Mouse (Mus musculus) mammary gland, adult 2 months (tissue): ENCODE measurements around the gene Pkd1. TPM values are rescaled to one million over a fixed set of nuclear protein-coding genes. Genes with fewer than 3 reads are reported as not detected.

Experiments used
- polyA plus RNA-seq: library from polyadenylated mRNA; depleted of rRNA; stranded (reverse); fragments of >200 nt; gene quantifications from 2 replicates; pipeline ENCODE4 v1.2.3, GENCODE M21; 2012; ENCODE audit warnings: low replicate concordance; rRNA removed

Pkd1 gene
- 78.7 and 102 TPM in 2 replicates for polyA plus RNA-seq

GRCm38 (mm10) chr17:24549618-24550415 lies at the start of gene Pkd1:
Pkd1 (plus strand) TSS chr17:24549834.

GRCm38 (mm10) chr17:24527723-24528559 lies 21.7 kb upstream of the Pkd1 start, which contains the start of gene Traf7:
Traf7 (minus strand) TSS chr17:24527938.

DNA sequence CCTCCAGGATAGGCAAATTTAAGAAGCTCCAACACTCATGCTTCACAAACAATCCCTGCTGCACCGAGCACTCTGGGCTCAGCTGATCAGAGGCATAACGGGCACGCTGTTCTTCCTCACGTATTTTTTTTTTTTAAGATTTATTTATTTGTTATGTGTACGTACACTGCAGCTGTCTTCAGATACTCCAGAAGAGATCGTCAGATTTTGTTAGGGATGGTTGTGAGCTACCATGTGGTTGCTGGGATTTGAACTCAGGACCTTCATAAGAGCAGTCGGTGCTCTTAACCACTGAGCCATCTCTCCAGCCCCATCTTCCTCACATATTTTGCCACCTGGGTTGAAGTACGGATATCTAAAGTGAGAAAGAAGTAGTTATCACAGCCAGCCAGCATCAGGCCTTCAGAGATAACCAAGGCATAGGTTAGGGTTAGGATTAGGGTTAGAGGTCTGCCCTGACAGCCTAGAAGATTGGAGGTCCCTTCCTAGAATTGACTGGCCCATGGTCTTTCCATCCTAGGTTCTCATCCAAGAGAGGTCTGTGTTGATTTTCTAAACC lies 15.4 kb upstream of the Pkd1 start, which contains the start of gene Rab26:
Rab26 (minus strand) TSS at position 51 of the 559 bp plus-strand sequence.

DNA sequence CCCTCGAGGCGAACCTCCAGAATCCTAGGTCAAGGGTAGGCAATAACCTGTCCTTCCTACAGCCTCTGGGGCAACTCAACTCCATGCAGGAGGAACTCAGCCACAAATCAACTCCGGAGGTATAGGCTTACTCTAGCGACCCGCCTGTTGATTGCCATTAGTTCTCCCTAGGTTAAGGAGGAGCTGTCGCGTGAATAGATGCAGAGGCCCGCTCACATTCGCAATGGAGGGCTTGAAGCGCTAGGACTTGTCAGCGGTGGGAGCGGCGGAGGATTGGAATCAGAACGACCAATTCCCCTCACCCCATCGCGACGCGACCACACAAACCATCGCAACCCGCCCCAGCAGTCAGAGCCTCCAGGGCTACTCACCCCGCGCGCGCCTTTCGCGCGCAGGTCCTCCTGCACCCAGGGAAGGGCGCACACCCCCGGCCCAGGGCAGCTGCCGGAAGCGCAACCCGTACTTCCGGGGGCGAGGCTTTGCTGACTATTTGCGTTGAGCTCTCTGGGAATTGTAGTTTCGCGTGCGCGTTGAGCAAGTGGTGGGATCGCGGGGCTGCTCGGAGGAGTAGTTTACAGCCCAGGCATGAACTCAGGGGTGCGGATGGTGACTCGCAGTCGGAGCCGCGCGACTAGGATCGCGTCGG lies 82.7 kb downstream of the Pkd1 start, which contains the start of the genes Tsc2 and Nthl1:
Tsc2 (minus strand) TSS at position 464 of the 646 bp plus-strand sequence.
Nthl1 (plus strand) TSS at position 514 of the 646 bp plus-strand sequence.

Other genes with a start within 250 kb of the Pkd1 start
- not detected in 2 replicates for gene Abca17, start 198.8 kb upstream of the Pkd1 start, polyA plus RNA-seq
- 36.4 and 48.3 TPM in 2 replicates for gene Abca3, start 197.9 kb upstream of the Pkd1 start, polyA plus RNA-seq
- gene Rnps1, start 135.3 kb upstream of the Pkd1 start, polyA plus RNA-seq = 121 and 125 TPM in 2 replicates
- 170 and 281 TPM in 2 replicates for gene Eci1, start 123.2 kb upstream of the Pkd1 start, polyA plus RNA-seq
- gene Dnase1l2, start 106.7 kb upstream of the Pkd1 start, polyA plus RNA-seq = 6.9 and 11.5 TPM in 2 replicates
- 84.4 and 102 TPM in 2 replicates for gene E4f1, start 79.5 kb upstream of the Pkd1 start, polyA plus RNA-seq
- 58.4 and 88.6 TPM in 2 replicates for gene Pgp, start 79.4 kb upstream of the Pkd1 start, polyA plus RNA-seq
- gene Bricd5, start 76.0 kb upstream of the Pkd1 start, polyA plus RNA-seq = 2.1 and 3.1 TPM in 2 replicates
- 36.1 and 68.2 TPM in 2 replicates for gene Mlst8, start 70.8 kb upstream of the Pkd1 start, polyA plus RNA-seq
- 1.3 and 1.4 TPM in 2 replicates for gene Caskin1, start 61.2 kb upstream of the Pkd1 start, polyA plus RNA-seq
- gene Traf7, start 21.9 kb upstream of the Pkd1 start, polyA plus RNA-seq = 207 and 225 TPM in 2 replicates
- gene Rab26, start 15.6 kb upstream of the Pkd1 start, polyA plus RNA-seq = 1.3 and 1.8 TPM in 2 replicates
- gene Tsc2, start 82.8 kb downstream of the Pkd1 start, polyA plus RNA-seq = 176 and 242 TPM in 2 replicates
- 11.9 and 14.0 TPM in 2 replicates for gene Nthl1, start 82.8 kb downstream of the Pkd1 start, polyA plus RNA-seq
- gene Slc9a3r2, start 100.5 kb downstream of the Pkd1 start, polyA plus RNA-seq = 101 and 134 TPM in 2 replicates
- gene Npw, start 108.6 kb downstream of the Pkd1 start, polyA plus RNA-seq = 1.4 TPM in 2 replicates
- gene Zfp598, start 119.9 kb downstream of the Pkd1 start, polyA plus RNA-seq = 81.2 and 105 TPM in 2 replicates
- 0.53 and 0.68 TPM in 2 replicates for gene Syngr3, start 140.1 kb downstream of the Pkd1 start, polyA plus RNA-seq
- 19.5 and 47.8 TPM in 2 replicates for gene Gfer, start 146.3 kb downstream of the Pkd1 start, polyA plus RNA-seq
- gene Noxo1, start 146.4 kb downstream of the Pkd1 start, polyA plus RNA-seq = 15.3 and 20.5 TPM in 2 replicates
- gene Tbl3, start 157.8 kb downstream of the Pkd1 start, polyA plus RNA-seq = 68.7 and 69.0 TPM in 2 replicates
- gene Rnf151, start 168.2 kb downstream of the Pkd1 start, polyA plus RNA-seq = 0.29 and 0.32 TPM in 2 replicates
- 3,623 and 3,713 TPM in 2 replicates for gene Rps2, start 168.3 kb downstream of the Pkd1 start, polyA plus RNA-seq
- 314 and 333 TPM in 2 replicates for gene Ndufb10, start 174.6 kb downstream of the Pkd1 start, polyA plus RNA-seq
- 0.10 and 83.4 TPM in 2 replicates for gene Rpl3l, start 178.0 kb downstream of the Pkd1 start, polyA plus RNA-seq
- 103 and 146 TPM in 2 replicates for gene Msrb1, start 186.8 kb downstream of the Pkd1 start, polyA plus RNA-seq
- gene Hs3st6, start 203.2 kb downstream of the Pkd1 start, polyA plus RNA-seq = 20.7 and 49.9 TPM in 2 replicates